Mouse (Mus musculus) left cerebral cortex, adult 11 months (tissue): ENCODE measurements around the gene Nfasc.
A peak's percentile ranks its signal among the peaks of the same experiment; 100 is the strongest.

Source experiments
- DNase-seq: peaks from one replicate; pipeline ENCODE4 v3.0.0; 2022; ENCODE audit warnings: low spot score

Nfasc gene

DNA sequence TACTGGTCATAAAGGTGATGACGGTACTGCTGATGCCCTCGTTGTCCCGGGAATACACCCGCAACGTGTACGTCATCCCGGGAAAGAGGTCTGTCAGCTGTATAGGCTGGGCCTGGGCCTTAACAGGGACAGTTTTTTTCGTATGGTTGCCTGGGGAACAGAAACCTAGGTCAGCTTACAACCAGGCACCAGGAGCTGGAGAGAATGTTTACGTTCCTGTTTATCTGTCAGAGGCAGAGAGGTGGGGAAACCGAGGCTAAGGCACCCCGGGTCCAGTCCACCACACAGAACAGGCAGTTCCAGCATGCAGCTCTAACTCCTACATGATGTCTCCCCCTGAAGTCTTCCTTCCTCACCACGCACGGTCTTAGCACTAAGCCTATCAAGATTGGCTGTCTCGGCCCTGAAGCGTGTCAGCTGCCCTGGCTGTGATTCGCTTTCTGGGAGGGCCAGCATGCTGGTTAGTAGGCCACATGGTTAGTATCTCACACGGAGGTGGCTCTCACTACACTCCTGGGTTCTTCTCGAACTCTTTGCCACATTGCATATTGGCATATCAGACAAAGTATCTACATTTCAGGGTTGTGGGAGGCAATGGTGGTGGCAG is 158.5 kb downstream of the Nfasc start:
- DNase-seq: no peak

DNA sequence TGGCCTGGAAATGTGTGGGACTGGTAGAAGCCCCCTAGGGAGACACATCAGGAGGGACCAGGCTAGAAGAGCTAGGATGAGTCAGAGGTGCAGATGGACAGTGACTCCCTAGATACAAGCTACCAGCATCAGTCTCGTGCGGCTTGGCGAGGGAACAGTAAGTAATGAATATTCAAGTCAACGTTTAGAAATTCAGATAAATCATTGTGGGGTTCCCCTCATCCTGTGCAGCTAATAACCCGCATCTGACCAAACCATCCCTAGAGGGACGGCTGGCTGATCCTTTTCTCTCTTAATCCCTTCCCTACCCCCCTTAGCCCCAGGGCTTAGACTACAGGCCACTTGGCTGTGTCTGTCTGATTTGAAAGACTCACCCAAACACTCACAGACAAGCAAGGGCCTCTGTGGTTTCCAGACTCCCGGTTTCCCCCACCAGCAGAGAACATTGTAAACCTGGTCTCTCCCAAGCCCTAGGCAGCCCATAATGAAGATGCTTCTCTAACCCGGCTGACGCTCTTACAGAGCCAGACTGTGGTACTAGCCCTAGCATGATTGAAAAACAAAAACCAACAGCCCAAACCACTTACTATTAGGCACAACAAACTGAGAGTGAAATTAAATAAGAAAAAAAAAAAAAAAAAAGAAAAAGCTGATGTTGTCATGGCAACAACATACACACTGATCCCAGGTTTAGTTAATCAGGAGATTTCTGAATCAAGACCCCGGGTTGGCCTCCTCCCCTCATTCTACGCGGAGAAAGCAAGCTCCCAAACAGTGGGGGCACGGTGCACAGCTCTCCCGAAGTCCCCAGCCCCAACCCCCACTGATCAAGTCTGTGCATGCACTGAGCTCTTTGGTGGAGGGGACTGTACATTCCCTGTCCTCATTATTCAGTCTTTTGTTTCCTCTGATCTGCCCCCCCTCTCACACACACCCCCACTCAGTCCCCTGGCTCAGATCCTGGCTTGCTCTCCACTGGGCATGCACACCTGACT is 159.5 kb downstream of the Nfasc start:
- no peak for DNase-seq

DNA sequence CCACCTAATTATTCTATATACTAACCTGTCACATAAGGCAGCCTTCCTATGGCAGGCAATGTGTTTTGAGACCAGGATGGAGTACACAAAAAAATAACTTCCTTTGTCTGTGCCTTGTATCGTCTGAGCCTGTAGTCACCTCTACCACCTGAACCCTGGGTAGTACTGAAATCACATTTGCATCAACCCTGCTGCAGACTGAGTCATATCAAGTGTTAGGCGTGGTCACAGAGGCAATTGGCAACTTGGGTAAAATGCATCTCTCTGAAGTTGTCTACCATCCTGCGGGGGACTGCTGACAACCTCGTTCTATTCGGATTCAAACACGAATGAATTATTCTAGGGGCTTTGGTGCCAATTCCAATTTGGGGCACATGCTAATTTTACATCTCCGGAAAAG is 161.5 kb downstream of the Nfasc start:
- no peak for DNase-seq

GRCm38 (mm10) chr1:132576845-132577244 is 164.8 kb downstream of the Nfasc start:
- DNase-seq: no peak

DNA sequence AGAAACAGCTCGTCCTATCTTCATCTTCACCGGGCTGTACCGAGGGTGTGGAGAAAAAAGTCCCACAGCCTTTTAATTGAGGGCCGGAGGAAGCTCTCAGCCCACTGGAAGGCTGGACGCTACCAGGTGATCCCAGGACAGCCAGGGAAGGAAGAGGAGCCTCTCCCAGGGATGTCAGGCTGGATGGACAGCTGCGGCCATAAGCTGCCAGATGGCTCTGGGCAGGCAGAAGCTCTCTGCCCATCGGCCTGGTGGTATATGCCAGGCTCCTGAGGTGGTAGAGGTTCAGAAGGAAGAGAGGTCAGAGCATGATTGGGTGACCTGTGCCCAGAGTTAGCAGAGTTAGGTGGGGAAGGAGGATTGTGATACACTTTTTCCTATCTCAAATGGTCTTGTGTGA is 168.7 kb downstream of the Nfasc start:
- no peak for DNase-seq

DNA sequence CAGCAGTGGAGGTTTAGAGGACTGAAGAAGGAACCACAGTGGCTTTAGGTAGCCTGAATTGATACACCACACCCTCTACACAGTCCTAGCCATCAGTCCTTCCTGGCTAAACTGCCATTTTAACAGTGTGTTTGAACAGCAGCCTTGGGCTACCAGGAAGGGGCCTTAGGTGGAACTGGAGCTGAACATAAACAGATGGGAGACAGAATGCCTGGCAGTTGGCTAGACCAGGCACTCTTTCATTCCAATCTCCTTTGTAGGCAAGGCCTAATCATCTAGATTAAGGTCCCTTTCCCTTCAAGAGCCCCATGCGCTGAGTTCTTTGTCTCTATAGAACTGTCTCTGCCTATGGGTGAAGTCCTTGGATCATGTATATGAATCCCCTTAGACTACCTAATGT is 170.0 kb downstream of the Nfasc start:
- DNase-seq: no peak

- no peak for DNase-seq
These were observed 170.7 kb downstream of the Nfasc start for GRCm38 (mm10) chr1:132570906-132571305.

DNA sequence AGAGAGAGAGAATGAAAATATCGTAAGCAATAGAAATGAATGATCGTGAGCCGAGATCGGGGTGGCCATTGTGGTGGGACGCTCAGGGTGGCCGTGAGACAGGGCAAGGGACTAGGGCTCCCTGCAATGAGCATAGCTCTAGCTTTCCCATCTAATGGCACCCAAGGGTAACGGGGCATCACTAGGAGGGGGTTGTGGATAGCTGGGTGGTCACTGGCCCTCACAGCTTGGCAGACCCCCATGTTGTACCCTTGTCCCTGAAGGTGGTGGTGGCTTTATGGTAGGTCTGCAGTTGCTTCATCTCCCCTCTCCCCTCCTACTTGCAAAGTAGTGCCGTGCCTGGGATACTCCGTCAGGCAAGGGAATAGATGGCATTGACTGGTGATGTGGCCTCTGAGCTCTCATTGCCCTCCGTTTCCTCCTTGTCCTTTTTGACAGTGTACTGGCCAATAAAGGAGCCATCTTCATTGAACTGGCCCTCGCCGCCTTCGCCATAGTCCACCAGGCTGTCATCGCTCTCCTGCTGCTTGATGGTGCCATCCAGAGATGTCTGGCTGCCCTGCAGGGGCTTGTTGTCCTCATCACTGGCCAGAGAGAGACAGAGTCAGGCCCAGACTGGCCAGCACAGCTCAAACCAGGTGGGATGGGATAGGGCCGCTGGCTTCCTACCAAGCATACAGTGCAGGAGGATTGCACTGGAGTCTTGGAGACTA is 171.4 kb downstream of the Nfasc start:
- DNase-seq: no peak

DNA sequence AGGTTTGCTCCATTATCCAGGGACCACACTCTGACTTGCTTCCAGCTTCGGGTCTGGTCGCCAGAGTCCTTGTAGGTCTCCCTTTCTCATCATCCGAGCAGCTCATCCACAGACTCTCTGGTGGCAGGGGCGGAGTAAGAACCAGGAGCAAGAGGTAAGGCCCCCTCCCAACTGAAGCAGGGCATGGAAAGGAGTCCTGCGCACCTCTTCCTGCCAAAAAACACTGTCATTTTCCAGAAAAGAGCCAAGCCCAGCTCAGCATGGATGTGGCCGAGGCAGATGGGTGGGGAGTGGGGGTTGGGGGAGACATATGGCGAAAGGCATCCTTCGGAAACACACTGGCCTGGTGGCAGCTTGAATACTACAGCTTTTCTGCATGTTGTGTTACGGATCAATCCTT is 172.1 kb downstream of the Nfasc start:
- DNase-seq: no peak

DNA sequence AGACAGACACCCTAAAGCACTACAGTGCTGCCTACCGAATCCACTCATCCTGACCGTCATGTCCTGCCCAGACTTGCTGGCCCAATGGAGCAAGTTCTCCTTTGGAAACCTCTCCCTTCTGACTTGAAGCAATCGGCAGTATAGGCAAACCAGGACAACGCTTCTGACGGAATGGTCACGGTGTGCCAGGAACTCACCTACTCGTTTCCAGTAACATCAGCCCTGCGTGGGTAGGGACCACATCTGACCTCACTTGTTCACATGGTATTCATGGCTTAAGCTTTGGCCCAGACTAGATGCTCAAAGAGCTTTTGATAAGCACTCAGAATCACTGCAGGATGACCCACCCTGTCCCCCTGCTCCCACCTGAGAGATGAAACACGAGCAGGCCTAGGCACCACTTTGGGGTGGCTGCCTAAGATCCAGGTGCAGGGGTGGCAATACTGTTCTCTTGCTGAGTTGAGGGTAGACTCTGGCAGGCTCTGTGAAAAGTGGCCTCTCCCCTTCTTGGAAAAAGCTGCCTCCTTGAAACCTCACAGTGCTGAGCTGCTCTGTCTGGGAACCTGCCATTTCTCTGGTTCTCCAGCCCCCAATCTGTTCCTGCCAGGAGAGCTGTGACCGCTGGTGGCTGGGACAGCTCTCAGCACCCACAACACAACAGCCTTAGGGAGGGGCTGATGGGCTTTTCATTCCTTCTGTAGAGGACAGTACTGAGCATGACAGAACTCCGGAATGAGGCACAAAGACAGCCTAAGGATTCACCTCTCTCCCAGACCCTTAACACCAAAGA is 174.1 kb downstream of the Nfasc start:
- DNase-seq: no peak

GRCm38 (mm10) chr1:132565766-132566165 is 175.8 kb downstream of the Nfasc start:
- no peak for DNase-seq

- no peak for DNase-seq
These were observed 176.7 kb downstream of the Nfasc start for GRCm38 (mm10) chr1:132564946-132565345.

DNA sequence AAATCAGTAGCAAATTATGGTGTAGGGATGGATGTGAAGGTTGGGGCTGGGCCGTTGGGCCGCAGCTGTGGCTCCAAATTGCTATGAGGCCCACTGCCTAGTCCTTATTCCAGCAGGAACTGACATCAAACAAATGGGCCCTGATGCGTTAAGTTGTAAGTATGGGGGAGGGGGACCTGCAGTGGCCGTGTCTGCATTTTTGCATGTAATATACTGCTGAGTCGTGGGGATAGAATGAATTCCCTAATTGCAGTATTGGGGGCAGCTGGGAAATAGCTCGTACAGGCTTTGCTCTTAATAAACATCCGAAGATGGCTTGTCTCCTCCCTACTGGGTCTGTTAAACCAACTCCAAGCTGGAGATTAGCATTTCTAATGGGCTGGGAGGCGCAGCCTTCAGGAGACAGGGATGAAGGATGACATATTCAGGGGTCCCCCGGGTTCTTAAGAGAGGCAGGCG is 179.2 kb downstream of the Nfasc start:
- DNase-seq: no peak

DNA sequence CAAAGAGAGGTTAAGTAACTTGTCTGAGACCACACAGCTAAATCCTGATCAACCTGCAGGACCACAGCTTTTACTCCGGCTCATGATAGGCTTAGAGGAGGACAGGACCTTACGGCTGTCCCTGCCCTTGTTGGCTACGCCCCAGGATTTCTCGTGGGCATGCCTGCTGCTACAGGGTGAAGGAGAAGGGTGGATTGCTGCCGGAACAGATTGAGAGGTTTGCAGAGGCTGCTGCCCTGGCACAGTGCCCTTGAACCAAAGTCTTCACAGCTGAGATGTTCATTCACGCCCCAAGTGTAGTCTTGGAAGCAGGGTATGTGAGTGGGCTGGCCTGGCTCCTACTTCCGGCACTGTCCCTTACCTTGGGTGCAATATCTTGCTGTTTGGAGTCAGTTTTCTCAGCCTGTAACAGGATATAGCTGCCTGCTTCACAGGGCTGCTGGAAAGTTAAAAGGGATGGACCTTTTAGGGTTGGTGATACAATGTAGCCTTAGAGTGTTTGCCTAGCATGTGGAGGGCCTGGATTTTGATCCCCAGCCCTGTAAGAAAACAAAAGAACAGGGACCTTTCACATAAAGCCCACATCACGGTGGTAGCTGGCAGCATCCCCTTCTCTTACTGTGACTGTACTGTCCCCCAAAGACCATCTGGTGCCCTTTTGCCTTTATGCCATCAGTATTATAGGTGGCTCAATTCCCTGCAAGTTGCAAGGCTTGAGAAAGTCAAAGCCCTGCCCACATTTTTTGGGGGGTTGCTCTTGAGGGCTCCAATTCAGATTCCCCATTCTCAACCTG is 180.5 kb downstream of the Nfasc start:
- DNase-seq: no peak

GRCm38 (mm10) chr1:132559045-132559444 is 182.6 kb downstream of the Nfasc start:
- no peak for DNase-seq

- DNase-seq: no peak
These were observed 183.5 kb downstream of the Nfasc start for GRCm38 (mm10) chr1:132557901-132558631.

GRCm38 (mm10) chr1:132543789-132544188 is 197.8 kb downstream of the Nfasc start:
- no peak for DNase-seq

DNA sequence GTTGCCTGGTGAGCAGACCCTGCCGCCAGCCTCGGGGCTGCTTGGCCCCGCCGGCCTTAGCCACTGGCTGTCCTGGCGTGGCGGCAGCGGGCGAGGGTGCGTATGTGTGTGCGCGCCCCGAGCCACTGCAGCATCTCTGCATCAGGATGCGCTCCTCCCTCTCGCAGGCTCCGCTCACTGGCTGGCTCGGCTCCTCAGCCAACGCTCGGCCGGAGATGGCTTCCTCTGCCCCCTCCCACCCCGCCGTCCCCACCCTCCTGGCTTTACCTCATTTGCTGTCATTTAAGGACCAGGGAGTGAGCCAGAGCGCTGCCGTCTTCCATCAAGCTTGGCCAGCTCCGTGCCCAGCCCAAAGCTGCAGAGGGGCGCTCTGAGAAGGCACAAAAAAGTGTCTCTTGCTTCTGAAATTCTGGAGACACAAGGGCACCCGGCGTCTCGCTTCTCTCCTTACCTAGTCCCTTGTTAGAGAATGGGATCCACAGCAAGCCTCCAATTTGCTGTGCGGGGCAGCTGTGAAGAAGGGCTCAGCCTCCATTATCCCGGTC is 198.8 kb downstream of the Nfasc start, which contains the start of gene Cntn2:
TSS of gene Cntn2 (minus strand) at position 495 of the 545 bp plus-strand sequence.
- DNase-seq: peak; percentile 73

DNA sequence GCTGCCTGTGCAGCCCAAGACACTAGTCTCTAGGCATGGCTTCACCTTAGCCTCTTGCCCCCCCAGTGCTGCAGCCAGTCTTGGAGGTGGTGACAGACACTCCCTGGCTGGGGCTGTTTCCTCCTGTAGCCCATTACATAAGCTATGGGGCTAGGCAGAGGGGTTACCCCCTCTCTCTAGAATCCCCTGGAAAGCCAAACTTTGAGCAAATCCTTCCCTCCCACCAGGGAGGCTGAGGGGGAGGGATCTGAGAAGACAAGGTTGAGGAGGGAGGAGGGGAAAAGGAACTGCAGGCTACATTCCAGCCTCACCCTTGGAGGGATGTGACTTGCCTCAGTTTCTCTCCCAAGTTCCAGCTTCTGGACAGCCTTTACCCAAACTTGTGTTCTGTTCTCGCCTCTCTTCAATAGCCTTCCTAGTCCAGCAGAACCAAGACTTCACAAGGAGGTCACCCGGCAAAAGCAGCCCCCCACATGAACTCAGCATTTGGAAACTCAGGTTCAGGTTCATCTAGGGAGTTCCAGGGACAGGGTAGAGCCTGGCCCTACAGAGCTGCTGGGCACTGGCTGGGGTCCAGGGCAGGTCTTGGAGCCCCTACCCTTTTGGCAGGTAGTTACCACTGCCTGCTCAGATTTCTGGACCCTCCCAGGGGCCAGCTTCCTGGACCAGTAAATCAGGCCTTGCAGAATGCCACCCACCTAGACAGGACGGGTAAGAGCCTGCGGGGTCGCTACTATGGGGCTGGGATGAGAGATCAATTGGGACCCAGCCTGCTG is 199.6 kb downstream of the Nfasc start:
- no peak for DNase-seq
